Mouse (Mus musculus) ES-E14 (cell line): ENCODE data around the gene Tex44.

ENCODE experiments used
- HCFC1 ChIP-seq: IDR thresholded peaks from 2 replicates; pipeline ENCODE4 v1.6.1; 2012; ENCODE audit warnings: low read length, inconsistent platforms, borderline replicate concordance; ENCODE audit not compliant: insufficient read depth
- ZNF384 ChIP-seq: IDR thresholded peaks from 2 replicates; pipeline ENCODE4 v1.6.1; 2012; ENCODE audit warnings: low read depth, low read length, inconsistent platforms

DNA sequence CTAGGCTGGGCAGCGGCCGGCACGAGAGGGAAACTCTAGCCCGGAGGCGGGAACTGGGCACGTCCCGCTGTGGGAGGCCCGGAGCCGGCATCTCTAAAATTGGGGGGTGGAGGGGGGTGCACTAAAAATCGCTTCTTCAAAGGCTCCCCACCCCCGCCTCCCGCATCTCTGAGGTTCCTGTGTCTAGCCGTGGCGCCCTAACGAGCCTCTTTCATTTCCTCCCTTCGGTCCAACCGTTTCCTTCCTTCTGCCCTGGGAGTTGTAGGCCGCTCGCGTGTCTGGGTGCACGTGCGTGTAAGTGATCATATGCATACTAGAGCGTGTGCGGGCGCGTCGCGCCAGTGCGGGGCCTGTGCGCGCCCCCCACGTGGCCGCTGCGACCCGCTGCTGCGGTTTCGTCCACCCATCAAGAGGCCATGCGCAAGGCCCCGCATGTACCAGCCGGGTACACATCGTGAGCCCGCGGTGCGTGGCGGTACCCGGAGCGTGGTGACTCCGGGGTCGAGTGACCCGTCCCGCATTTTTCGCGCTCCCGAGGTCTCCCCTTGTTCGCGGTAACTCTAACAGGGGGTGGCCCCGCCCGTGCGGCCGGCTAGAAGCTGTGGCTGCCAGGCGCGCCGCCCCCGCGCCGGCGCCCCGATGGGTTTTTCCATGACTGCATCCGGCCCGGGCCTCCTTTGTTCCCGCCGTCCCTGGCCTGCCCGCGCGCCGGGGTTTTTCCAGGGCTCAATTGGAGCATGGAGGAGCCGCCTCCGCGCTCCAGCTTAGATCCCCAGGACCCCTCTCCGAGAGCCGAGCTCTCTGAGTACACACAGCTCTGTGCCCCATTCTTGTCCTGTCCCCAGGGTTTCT lies 16.1 kb downstream of the Tex44 start:
- TF ChIP-seq ZNF384: no peak
- peak; percentile 43; the same call in 1 of the 2 replicates for TF ChIP-seq HCFC1
